Mouse (Mus musculus): ENCODE results near the gene Pmpca. TPM values are rescaled to one million over a fixed set of nuclear protein-coding genes. Genes with fewer than 3 reads are reported as not detected.

Gene Pmpca
- total RNA-seq (2014; fragmentation: Nextera tagmentation), result 56.9 and 76.5 TPM in 2 replicates
- 78.8 and 94.3 TPM in 2 replicates for total RNA-seq (2017)
- 542 and 594 TPM in 2 replicates for polyA plus RNA-seq (2012)

- ATAC-seq (ENCODE audit: extremely low read depth, insufficient number of reproducible peaks, low FRiP score, poor library complexity, severe bottlenecking), result peak; percentile 40
- TF ChIP-seq GATA1 (IDR thresholded peaks at IDR 0.05; ENCODE audit: borderline replicate concordance, low read length) (no peak), TAL1 (conservative IDR thresholded peaks at IDR 0.05; ENCODE audit: low read depth, low read length) (no peak), POLR2AphosphoS5 (IDR thresholded peaks at IDR 0.05; ENCODE audit: insufficient replicate concordance, low read depth, low read length) (no peak), CTCF (IDR thresholded peaks at IDR 0.05; ENCODE audit: low read depth, low read length) (no peak), GATA2 (IDR thresholded peaks at IDR 0.05; ENCODE audit: borderline replicate concordance, low read depth, low read length) (no peak)
- peak; percentile 93 for DNase-seq (ENCODE audit: low spot score)
- Histone ChIP-seq H3K27me3 (ENCODE audit: insufficient read depth, low read length) (no peaks in the 10 kb centered on the region), H3K4me1 (ENCODE audit: insufficient read depth, low read depth, low read length) (peaks cover 56% of the 10 kb centered on the region), H3K9me3 (replicated peaks) (no peaks in the 10 kb centered on the region), H3K36me3 (replicated peaks) (peaks cover 78% of the 10 kb centered on the region), H3K4me3 (ENCODE audit: low read depth, low read length) (peak within 1 kb of the TSS; percentile 87)
Measured at GRCm38 (mm10) chr2:26389154-26389690, at the start of gene Pmpca, which contains the start of gene Entr1. Gene Pmpca (plus strand): TSS chr2:26389339. Gene Entr1 (minus strand): TSS chr2:26389316.

- DNase-seq (ENCODE audit: low spot score) (no peak), ATAC-seq (ENCODE audit: extremely low read depth, insufficient number of reproducible peaks, low FRiP score, poor library complexity, severe bottlenecking) (no peak)
- H3K27me3 ChIP-seq (ENCODE audit: insufficient read depth, low read length), result peaks cover 76% of the 10 kb centered on the region
- no peak overlapping the region for H3K4me3 ChIP-seq (ENCODE audit: low read depth, low read length)
- H3K4me1 ChIP-seq (ENCODE audit: insufficient read depth, low read depth, low read length), result no peaks in the 10 kb centered on the region
- no peak for TF ChIP-seq GATA2 (IDR thresholded peaks at IDR 0.05; ENCODE audit: borderline replicate concordance, low read depth, low read length)
- TF ChIP-seq GATA1 (IDR thresholded peaks at IDR 0.05; ENCODE audit: borderline replicate concordance, low read length), result no peak
- H3K36me3 ChIP-seq (replicated peaks), result no peaks in the 10 kb centered on the region
- no peaks in the 10 kb centered on the region for H3K9me3 ChIP-seq (replicated peaks)
Measured at GRCm38 (mm10) chr2:26341510-26341981, 47.6 kb upstream of the Pmpca start.

- Histone ChIP-seq H3K9me3 (replicated peaks) (no peaks in the 10 kb centered on the region), H3K36me3 (replicated peaks) (peaks cover under 1% of the 10 kb centered on the region), H3K4me3 (ENCODE audit: low read depth, low read length) (no peak overlapping the region), H3K4me1 (ENCODE audit: insufficient read depth, low read depth, low read length) (no peaks in the 10 kb centered on the region), H3K27me3 (ENCODE audit: insufficient read depth, low read length) (peaks cover 76% of the 10 kb centered on the region)
- TF ChIP-seq GATA2 (IDR thresholded peaks at IDR 0.05; ENCODE audit: borderline replicate concordance, low read depth, low read length), result no peak
- no peak for TF ChIP-seq POLR2AphosphoS5 (IDR thresholded peaks at IDR 0.05; ENCODE audit: insufficient replicate concordance, low read depth, low read length)
- no peak for TF ChIP-seq CTCF (IDR thresholded peaks at IDR 0.05; ENCODE audit: low read depth, low read length)
- no peak for TF ChIP-seq TAL1 (conservative IDR thresholded peaks at IDR 0.05; ENCODE audit: low read depth, low read length)
- TF ChIP-seq GATA1 (IDR thresholded peaks at IDR 0.05; ENCODE audit: borderline replicate concordance, low read length), result no peak
- ATAC-seq (ENCODE audit: extremely low read depth, insufficient number of reproducible peaks, low FRiP score, poor library complexity, severe bottlenecking) (no peak), DNase-seq (ENCODE audit: low spot score) (no peak)
Measured at GRCm38 (mm10) chr2:26342044-26342443, 47.1 kb upstream of the Pmpca start.

GRCm38 (mm10) chr2:26342609-26343490 is 46.3 kb upstream of the Pmpca start:
- Histone ChIP-seq H3K27me3 (ENCODE audit: insufficient read depth, low read length) (peaks cover 76% of the 10 kb centered on the region), H3K9me3 (replicated peaks) (no peaks in the 10 kb centered on the region), H3K36me3 (replicated peaks) (peaks cover 9% of the 10 kb centered on the region), H3K4me1 (ENCODE audit: insufficient read depth, low read depth, low read length) (no peaks in the 10 kb centered on the region), H3K4me3 (ENCODE audit: low read depth, low read length) (no peak overlapping the region)
- TF ChIP-seq CTCF (IDR thresholded peaks at IDR 0.05; ENCODE audit: low read depth, low read length) (no peak), GATA2 (IDR thresholded peaks at IDR 0.05; ENCODE audit: borderline replicate concordance, low read depth, low read length) (no peak), GATA1 (IDR thresholded peaks at IDR 0.05; ENCODE audit: borderline replicate concordance, low read length) (no peak), TAL1 (conservative IDR thresholded peaks at IDR 0.05; ENCODE audit: low read depth, low read length) (no peak), POLR2AphosphoS5 (IDR thresholded peaks at IDR 0.05; ENCODE audit: insufficient replicate concordance, low read depth, low read length) (no peak)
- no peak for DNase-seq (ENCODE audit: low spot score)
- no peak for ATAC-seq (ENCODE audit: extremely low read depth, insufficient number of reproducible peaks, low FRiP score, poor library complexity, severe bottlenecking)

GRCm38 (mm10) chr2:26348241-26348640 is 40.9 kb upstream of the Pmpca start:
- DNase-seq (ENCODE audit: low spot score) (no peak), ATAC-seq (ENCODE audit: extremely low read depth, insufficient number of reproducible peaks, low FRiP score, poor library complexity, severe bottlenecking) (no peak)
- H3K9me3 ChIP-seq (replicated peaks), result no peaks in the 10 kb centered on the region
- H3K36me3 ChIP-seq (replicated peaks), result peaks cover 38% of the 10 kb centered on the region
- peaks cover 34% of the 10 kb centered on the region for H3K4me1 ChIP-seq (ENCODE audit: insufficient read depth, low read depth, low read length)
- H3K27me3 ChIP-seq (ENCODE audit: insufficient read depth, low read length), result peaks cover 27% of the 10 kb centered on the region
- TF ChIP-seq TAL1 (conservative IDR thresholded peaks at IDR 0.05; ENCODE audit: low read depth, low read length) (no peak), CTCF (IDR thresholded peaks at IDR 0.05; ENCODE audit: low read depth, low read length) (no peak)
- no peak overlapping the region for H3K4me3 ChIP-seq (ENCODE audit: low read depth, low read length)

Data from G1E (cell line).